Mouse (Mus musculus): ENCODE measurements at regions not wholly inside any gene's neighbourhood (a gene's known extent, or its start where the extent isn't known, plus 50 kb on each side); places are given as distances from the start of the nearest gene placed in this dataset.

- DNase-seq (ENCODE audit: low spot score in 2 of 2): no peak
Observed at GRCm38 (mm10) chr11:64652811-64653210, 216.4 kb upstream of the F930015N05Rik start.

DNA sequence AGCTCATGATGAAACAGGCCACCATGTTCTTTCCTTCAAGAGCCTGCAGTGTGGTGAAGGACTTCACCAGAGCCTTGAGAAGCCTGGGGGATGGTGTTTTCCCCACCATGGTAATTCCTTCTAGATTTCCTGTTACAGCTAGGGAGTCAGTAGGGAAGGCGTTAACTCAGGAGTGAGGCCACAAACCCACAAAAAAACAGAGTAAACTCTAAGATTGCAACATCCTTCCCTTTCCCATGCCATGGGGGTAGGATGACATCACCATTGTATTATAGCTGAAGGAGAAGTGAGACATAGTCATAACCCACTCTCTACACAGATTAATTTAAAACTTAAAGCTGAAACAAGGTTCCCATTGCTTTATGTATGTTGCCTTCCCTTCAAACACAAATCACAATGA, 218.7 kb upstream of the F930015N05Rik start:
- no peak for DNase-seq (ENCODE audit: low spot score in 2 of 2)

- DNase-seq (ENCODE audit: low spot score in 2 of 2): no peak
Observed at GRCm38 (mm10) chr11:64663166-64663565, 226.7 kb upstream of the F930015N05Rik start.

DNA sequence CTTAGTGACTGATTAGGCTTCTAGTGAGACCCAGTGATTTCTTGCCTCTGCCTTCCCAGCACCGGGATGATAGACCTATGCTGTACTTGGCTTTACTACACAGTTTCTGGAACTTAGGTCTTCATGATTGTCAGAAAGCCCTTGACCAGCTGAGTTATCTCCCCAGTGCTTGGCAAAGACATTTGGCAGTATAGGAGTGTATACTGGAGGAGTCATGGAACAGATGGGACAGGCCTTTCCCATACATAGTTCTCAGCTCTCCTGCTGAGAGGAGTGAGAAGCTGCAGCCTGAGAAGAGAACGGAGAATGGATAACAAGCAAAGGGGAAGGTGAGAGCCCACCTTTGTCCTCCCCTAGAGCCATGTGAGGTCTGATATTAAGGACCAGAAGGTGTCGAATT, 230.6 kb upstream of the F930015N05Rik start:
- no peak for DNase-seq (ENCODE audit: low spot score in 2 of 2)

DNA sequence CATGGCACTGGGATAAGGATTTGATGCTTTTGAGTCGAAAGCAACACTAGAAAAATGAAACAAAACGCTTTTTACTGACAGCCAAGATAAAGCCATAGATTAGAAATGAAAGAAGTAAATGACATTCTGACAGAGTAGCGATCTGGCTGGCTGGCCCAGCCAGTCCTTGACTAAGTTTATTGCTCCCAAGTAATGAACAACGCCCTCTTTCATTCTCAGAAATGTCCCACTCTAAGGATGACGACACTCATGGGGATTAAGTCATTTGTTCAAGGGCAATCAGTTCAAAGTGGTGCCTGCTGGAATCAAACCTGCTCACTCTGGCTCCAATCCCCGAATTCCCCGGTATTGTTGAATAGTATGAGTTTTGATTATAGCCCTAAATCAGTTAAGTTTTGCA, 231.1 kb upstream of the F930015N05Rik start:
- no peak for DNase-seq (ENCODE audit: low spot score in 2 of 2)

- DNase-seq (ENCODE audit: low spot score in 2 of 2): no peak
Observed at GRCm38 (mm10) chr11:64671898-64672297, 235.4 kb upstream of the F930015N05Rik start.

- DNase-seq (ENCODE audit: low spot score in 2 of 2): no peak
Observed at GRCm38 (mm10) chr11:64673546-64673945, 237.1 kb upstream of the F930015N05Rik start.

- no peak for DNase-seq (ENCODE audit: low spot score in 2 of 2)
Observed at GRCm38 (mm10) chr11:64703776-64704175, 267.3 kb upstream of the F930015N05Rik start.

DNA sequence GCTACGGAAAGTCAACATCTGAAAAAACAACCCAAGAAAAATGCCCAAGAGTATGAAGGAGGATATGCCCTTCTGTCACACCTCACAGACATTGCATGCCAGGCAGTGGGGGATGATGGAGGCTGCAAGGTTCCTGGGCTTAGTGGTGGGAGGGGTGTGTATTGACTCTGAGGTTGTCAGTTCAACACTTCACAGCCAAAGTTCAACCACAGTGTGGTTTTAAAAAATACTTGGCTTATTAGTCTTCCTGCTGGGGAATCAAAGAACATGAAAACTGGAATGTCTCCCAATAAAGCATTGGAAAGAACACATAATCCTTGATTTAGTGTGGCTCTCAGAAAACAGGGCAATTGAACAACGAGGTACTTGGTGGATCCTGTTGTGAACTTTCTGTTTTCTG, 267.0 kb upstream of the Elac2 start:
- no peak for DNase-seq (ENCODE audit: low spot score in 2 of 2)

GRCm38 (mm10) chr11:64715182-64715581, 263.7 kb upstream of the Elac2 start:
- no peak for DNase-seq (ENCODE audit: low spot score in 2 of 2)

DNA sequence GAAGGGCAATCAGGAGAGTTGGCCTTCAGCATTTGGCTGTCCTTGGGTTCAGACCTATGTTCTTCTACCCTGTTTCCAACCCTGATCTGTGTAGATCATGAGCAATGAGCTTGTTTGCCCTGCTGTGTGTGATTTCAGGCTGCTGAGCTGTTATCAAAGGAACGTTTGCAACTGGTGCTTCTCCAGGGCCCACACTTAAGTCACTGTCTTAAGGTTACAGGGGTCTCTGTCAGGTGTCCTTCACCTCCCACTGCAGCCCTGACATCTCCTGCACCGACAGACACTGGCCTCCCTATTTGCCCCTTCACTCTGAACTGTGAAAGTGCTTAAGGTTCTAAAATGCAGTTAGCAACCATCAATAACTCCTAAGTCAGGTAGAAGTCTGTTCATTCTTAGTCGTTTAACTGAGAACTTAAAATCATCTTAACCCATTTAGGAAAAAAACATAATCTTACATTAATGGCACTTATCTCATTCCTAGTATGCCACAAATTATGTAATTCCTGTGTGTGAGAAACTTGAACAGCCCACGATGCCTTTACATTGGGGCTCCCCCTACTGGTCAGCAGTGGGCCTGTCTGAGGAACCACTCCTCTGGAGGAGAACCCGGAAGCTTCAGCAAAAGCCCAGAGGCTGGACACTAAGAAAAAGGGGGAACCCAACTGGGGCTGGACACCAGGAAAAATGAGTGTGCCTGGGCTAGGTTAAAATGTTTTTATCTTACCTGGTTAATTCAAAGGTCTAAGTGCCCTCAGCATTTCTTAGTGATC, 260.3 kb upstream of the Elac2 start:
- DNase-seq (ENCODE audit: low spot score in 2 of 2): peak; percentile 32 to 78

GRCm38 (mm10) chr11:64726249-64726648, 252.6 kb upstream of the Elac2 start:
- DNase-seq (ENCODE audit: low spot score in 2 of 2): no peak

DNA sequence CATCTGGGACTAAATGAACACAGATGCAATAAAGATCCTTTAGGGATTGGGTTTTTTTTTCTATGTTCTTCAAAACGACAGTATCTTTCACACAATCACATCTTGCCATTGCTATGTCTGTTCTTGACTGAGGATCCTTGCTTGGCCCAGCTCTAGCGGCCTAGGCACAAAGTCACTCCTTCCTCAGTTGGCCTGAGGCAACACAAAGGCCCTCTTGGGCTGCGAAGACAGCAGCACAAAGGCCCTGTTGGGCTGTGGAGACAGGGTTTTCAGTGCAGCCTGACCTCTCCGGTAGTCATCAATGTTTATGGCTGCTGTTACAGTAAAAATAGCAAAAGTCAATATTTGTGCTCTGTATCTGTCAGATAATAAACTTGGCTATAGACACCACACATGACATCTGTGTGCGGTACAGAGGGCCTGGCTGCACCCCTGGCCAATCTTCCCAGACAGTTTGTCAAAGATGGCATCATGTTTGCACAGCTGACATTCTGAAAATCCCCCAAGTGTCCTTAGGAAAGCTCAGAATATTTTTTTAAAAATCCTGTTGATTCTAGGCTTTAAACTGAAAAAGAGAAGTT, 250.9 kb upstream of the Elac2 start:
- no peak for DNase-seq (ENCODE audit: low spot score in 2 of 2)

- no peak for DNase-seq (ENCODE audit: low spot score in 2 of 2)
Observed at GRCm38 (mm10) chr11:64738948-64739347, 239.9 kb upstream of the Elac2 start.

DNA sequence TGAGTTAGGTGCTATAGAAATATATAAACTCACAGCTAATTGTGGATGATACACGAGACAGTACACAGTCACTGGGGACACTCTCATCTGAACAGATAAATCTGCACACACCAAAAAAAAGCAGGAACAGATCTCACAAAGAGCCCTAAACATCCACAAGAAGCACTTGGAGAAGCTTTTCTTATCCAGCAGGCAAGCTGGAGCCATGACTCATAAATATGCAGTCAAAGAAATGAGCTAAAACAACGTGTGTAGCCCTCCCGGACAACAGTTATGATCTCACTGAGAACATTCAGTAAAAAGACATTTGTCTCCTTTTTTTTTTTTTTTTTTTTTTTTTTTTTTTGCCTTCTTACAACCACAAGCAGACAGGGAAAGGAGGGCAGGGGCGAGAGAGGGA, 235.1 kb upstream of the Elac2 start:
- no peak for DNase-seq (ENCODE audit: low spot score in 2 of 2)

DNA sequence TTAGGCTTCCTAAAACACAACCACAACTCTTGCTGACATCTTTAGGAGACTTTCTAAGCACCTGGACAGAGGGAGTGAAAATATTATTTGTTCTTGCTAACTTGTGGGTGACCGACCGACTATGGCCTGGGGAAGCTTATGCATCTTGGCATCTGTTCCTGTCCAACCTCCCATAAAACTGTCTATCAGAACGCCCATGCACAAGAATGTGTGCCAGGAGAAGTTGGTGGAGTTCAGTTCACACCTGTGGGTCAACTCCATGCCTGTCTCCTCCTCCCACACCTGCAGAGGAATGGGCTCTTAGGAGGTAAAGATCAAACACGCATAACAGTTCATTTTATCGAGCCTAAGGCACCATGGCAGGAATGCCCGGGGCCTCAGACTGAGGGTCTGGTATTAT, 232.7 kb upstream of the Elac2 start:
- no peak for DNase-seq (ENCODE audit: low spot score in 2 of 2)

GRCm38 (mm10) chr11:64749976-64750375, 228.9 kb upstream of the Elac2 start:
- DNase-seq (ENCODE audit: low spot score in 2 of 2): no peak

GRCm38 (mm10) chr11:64752299-64752698, 226.5 kb upstream of the Elac2 start:
- DNase-seq (ENCODE audit: low spot score in 2 of 2): no peak

GRCm38 (mm10) chr11:64752816-64753215, 226.0 kb upstream of the Elac2 start:
- no peak for DNase-seq (ENCODE audit: low spot score in 2 of 2)

- no peak for DNase-seq (ENCODE audit: low spot score in 2 of 2)
Observed at GRCm38 (mm10) chr11:64754076-64754475, 224.8 kb upstream of the Elac2 start.

GRCm38 (mm10) chr11:64755563-64755962, 223.3 kb upstream of the Elac2 start:
- DNase-seq (ENCODE audit: low spot score in 2 of 2): no peak

GRCm38 (mm10) chr11:64760626-64761025, 218.2 kb upstream of the Elac2 start:
- DNase-seq (ENCODE audit: low spot score in 2 of 2): no peak

- DNase-seq (ENCODE audit: low spot score in 2 of 2): no peak
Observed at GRCm38 (mm10) chr11:64762755-64763154, 216.1 kb upstream of the Elac2 start.

GRCm38 (mm10) chr11:64764056-64764455, 214.8 kb upstream of the Elac2 start:
- no peak for DNase-seq (ENCODE audit: low spot score in 2 of 2)
